Mouse (Mus musculus) T-cell, adult 2 months (primary cell): ENCODE measurements around the gene Car4.

Experiments
- DNase-seq: peaks from one replicate; pipeline ENCODE4 v3.0.0; 2022; ENCODE audit warnings: low spot score

Gene Car4

DNA sequence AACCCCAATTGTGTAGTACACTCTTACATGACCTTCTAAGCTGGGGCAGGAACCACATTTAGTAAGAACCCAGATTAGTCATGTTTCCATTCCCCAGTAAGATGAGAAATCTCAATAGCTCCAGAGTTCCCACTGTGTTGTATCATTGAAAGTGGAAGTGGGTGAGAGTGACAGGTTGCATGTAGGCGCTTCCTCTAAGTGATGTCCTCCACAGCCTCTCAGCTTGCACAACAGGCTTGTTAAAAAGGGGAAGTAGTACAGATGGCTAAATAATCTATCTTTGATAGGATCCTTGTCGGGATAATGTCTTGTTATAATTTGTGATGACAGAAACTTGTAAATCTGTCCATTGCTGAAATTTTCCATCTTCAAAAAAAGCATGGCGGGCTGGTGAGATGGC lies 46.0 kb downstream of the Car4 start:
- no peak for DNase-seq

GRCm38 (mm10) chr11:85013121-85013520 lies 55.5 kb downstream of the Car4 start:
- DNase-seq, result no peak
